Mouse (Mus musculus): ENCODE measurements at regions not wholly inside any gene's neighbourhood (a gene's known extent, or its start where the extent isn't known, plus 50 kb on each side); places are given as distances from the start of the nearest gene placed in this dataset.

- DNase-seq (ENCODE audit: low spot score): no peak
Observed at GRCm38 (mm10) chr11:56442381-56442780, 401.6 kb upstream of the Nmur2 start.

DNA sequence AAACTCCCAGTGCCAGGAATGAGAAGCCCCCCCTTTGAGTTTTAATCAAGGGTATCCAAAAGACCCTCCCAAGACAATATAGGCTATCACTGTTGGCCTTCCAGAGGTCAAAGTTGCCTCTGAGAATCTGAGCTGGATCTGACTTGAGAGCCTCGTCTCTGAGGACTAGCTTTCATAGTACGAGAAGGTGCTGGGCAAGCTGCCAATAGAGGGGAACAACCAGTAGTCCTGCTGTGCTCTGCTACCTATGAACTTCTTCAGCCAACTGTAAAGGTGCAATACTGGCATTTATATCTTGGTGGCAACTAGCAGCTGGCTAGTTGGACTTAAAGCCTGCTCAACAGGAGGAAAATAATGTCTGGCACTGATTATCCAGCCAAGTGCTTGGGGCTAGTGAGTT is 400.3 kb upstream of the Nmur2 start:
- DNase-seq (ENCODE audit: low spot score): peak; percentile 3

DNA sequence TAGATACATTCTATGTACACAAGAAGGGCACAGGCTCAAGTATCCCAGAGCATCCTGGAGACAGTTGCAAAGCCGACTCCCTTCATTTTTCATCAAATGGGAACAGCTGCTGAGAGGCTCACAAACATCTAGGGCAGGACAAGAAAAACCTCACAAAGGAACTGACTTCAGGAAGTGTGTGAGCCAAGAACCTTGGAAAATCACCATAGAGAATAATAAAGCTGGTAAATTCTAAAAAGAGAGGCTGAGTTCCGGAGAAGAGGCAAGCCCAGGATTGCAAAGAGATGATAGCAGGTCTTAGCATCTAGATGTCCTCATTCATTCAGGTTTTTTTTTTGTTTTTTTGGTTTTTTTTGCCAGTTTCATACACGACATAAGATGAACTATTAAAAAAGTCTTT is 390.3 kb upstream of the Nmur2 start:
- no peak for DNase-seq (ENCODE audit: low spot score)

- DNase-seq (ENCODE audit: low spot score): no peak
Observed at GRCm38 (mm10) chr11:56384761-56385160, 344.0 kb upstream of the Nmur2 start.

- peak; percentile 2 for DNase-seq (ENCODE audit: low spot score)
Observed at GRCm38 (mm10) chr11:56377535-56377934, 336.7 kb upstream of the Nmur2 start.

DNA sequence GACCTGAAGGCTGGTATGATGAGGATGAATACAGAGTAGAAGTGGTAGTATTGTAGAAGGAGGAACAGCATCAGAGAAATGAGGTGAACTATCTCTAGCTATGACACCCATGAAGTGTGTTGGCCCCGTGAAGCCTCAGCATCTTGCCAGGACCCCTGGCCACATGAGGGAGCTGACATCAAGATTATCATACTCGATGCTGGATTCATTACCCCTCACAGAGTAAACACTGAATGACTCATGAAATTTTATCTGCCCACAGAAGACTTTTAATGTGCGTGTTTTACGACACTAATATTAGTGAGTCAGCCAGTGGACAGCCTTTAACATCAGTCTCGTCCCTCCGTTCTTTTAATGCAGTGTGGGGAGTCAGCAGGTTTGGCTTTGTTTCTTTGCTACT is 333.5 kb upstream of the Nmur2 start:
- DNase-seq (ENCODE audit: low spot score): no peak

DNA sequence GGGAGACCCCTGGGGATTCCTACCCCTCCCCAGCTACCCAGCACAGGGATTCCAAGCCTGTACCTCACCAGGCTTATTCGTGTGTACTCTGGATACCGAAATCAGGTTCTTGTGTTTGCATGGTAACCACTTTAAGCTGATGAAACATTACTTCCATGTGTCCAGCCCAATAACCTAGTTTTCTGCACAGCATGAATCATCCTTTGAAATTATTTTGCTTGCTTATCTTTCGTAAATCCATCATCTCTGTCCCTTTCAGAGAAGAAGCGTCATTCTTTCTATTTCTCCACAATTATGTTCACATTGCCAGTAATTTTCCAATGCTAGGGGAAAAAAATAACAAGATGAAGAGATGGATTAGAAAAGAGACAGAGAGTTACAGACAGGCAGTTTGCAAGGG is 332.8 kb upstream of the Nmur2 start:
- DNase-seq (ENCODE audit: low spot score): no peak

DNA sequence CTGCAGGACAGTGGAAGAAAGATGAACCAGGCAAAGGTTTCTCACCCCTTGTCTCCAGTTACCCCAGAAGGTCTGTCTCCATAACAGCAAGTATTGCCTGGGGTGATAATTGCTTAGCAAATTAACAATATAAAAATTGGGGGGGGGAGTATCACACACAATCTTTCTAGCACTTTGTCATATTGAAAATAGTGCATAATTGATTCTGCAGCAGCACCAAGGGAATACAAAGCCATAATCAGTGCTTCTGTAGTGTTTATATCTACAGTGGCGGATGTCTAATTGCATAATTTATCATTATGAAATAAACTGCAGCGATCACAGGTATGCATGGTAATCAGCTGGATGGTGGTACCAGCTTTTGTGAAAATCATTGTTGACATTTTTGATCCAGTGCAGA is 316.9 kb upstream of the Nmur2 start:
- no peak for DNase-seq (ENCODE audit: low spot score)

- no peak for DNase-seq (ENCODE audit: low spot score)
Observed at GRCm38 (mm10) chr11:56351798-56352366, 311.1 kb upstream of the Nmur2 start.

DNA sequence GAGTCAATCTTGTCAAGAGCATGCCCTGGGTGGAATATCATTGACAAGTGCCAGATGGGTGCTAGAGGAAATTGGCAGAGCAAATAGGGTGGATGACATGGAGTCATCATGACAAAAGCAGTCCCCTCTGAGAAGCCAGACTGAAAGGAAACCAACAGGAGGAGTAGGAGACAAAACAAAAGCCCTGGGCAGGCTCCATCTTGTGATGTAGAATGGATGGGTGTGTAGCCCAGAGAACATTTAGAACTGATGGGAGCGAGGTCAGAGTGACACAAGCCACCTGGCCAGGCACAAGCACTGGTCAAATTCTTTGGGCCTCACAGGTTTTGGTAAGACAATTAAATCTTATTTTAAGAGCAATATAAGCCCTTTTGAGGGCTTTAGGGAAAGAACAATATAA is 310.4 kb upstream of the Nmur2 start:
- DNase-seq (ENCODE audit: low spot score): no peak

GRCm38 (mm10) chr11:56349766-56350165 is 309.0 kb upstream of the Nmur2 start:
- no peak for DNase-seq (ENCODE audit: low spot score)

DNA sequence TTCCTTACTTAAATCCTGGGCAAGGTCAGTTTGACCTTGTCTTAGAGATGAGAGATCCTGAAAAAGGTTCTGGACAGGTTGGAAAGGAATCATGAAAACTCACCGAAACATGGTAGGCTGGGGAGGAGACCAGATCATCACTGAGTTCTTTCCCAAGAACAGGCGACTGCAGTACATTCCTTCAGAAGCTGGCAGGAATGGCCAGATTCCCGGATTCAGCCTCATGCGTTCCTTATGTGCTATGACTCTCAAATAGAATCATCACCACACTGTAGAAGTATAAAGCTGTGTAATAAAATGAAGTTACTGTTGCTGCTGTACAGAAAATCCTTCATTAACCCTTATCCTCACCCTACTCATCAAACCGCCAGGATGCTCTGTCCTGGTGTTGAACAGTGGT is 307.6 kb upstream of the Nmur2 start:
- DNase-seq (ENCODE audit: low spot score): no peak

- no peak for DNase-seq (ENCODE audit: low spot score)
Observed at GRCm38 (mm10) chr11:56343083-56343482, 302.3 kb upstream of the Nmur2 start.

GRCm38 (mm10) chr11:56341731-56342130 is 300.9 kb upstream of the Nmur2 start:
- no peak for DNase-seq (ENCODE audit: low spot score)

GRCm38 (mm10) chr11:56341040-56341439 is 300.2 kb upstream of the Nmur2 start:
- DNase-seq (ENCODE audit: low spot score): no peak

DNA sequence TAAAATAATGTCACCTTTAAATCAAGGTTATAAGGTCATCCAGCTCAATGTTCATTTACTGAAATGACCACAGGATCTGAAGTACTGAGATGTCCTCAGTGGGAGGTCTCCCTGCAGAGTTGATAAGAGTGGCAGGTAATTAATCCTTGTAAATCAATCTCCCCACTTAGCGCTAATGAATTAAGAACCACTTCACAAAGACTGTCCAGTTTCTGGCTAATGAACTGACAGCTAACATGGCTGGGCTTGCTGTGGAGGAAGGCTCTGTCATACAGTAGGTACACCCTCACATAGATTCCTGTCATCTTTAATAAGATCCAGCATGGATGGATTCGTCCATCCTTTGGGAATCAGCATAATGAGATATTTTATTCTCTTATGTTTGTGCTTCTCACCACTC is 297.7 kb upstream of the Nmur2 start:
- peak; percentile 54 for DNase-seq (ENCODE audit: low spot score)

DNA sequence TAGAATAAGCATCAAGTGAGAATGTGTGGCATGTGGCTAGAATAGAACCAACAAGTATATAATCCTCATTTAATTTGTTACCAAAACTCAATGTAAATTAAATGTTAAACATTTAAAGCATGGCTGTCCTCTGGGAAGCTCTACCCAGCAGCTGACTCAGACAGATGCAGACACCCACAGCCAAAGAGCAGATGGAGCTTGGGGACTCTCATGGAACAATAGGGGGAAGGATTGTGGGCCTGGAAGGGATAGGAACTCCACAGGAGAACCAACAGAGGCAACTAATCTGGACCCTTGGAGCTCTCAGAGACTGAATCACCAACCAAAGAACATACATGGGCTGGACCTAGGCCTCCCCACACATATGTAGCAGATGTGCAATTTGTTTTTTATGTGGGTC is 295.1 kb upstream of the Nmur2 start:
- DNase-seq (ENCODE audit: low spot score): no peak

DNA sequence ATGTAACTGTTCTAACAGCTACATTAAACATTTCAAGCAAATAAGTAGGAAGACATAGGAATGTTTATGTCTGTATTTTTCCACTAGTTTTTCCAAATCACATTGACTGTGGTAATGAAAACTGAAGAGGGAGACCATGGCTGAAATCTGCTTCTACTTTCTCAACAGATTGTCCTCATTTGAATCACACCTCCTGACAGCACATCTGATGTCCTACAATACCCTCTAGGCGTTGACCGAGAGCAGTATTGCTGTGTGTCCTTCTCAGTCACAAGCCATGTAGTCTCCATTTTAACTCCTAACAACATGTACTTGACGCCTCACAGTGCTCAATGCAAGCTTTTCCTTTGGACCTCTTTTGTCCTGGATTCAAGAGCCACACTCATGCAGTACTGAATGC is 279.5 kb upstream of the Nmur2 start:
- DNase-seq (ENCODE audit: low spot score): no peak

- DNase-seq (ENCODE audit: low spot score): no peak
Observed at GRCm38 (mm10) chr11:56315221-56315987, 274.6 kb upstream of the Nmur2 start.

- no peak for DNase-seq (ENCODE audit: low spot score)
Observed at GRCm38 (mm10) chr11:56309549-56309948, 268.7 kb upstream of the Nmur2 start.

DNA sequence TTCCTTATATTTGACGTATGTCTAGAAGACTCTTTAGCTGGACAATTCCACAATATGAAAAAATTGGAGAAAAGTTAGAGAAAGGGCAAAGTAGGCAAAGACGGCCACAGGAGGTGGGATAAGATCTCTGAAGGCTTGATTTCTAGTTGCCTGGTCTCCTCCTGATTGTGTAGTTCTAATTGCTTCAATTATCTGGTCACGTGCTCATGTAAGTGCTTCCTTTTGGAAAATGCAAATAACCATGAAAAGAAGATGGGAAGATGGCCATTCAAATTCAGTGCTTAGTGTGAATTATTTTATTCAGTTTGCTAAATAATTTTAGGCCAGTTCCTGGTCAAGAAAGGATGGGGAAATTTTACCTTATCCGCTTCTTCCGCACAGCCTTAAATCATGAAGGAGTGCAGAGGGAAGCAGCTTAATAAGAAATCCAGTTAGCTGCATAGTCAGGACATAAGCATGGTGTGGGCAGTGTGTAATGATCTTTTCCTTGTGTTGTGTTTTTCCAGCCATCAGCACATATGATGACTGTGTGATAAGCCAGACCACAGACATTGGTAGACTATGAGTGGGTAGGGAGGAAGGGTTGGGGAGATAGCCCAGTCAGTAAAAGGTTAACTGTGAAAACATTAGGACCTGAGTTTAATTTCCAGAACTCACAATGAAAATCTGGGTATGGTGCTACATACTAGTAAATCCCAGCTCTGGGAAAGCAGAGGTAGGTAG is 267.7 kb upstream of the Nmur2 start:
- DNase-seq (ENCODE audit: low spot score): no peak

- DNase-seq (ENCODE audit: low spot score): no peak
Observed at GRCm38 (mm10) chr11:56307051-56307450, 266.2 kb upstream of the Nmur2 start.

All from retina, embryonic 14.5 days (tissue).